Mouse (Mus musculus) left cerebral cortex, postnatal 25 days (tissue): ENCODE results near the gene Aipl1. TPM values are rescaled to one million over a fixed set of nuclear protein-coding genes. Genes with fewer than 3 reads are reported as not detected.

Source experiments
- DNase-seq, 2 experiments: peaks; one replicate each; pipeline ENCODE4 v3.0.0; 2022; ENCODE audit warnings: low spot score in 2 of 2, mixed read lengths in 1 of 2
- intact Hi-C: fragments of 180-260 bp; cut with DNase I; formaldehyde crosslinking; loops from one replicate; pipeline ENCODE4 v1.15.1; 2025
- total RNA-seq, 2 experiments: library from RNA; stranded (reverse); gene quantifications; 2 replicates each; pipeline ENCODE4 v1.2.3; 2021

Aipl1 gene
- total RNA-seq, 2 experiments from 2014 or later = 0.14 TPM; not detected in 1

DNA sequence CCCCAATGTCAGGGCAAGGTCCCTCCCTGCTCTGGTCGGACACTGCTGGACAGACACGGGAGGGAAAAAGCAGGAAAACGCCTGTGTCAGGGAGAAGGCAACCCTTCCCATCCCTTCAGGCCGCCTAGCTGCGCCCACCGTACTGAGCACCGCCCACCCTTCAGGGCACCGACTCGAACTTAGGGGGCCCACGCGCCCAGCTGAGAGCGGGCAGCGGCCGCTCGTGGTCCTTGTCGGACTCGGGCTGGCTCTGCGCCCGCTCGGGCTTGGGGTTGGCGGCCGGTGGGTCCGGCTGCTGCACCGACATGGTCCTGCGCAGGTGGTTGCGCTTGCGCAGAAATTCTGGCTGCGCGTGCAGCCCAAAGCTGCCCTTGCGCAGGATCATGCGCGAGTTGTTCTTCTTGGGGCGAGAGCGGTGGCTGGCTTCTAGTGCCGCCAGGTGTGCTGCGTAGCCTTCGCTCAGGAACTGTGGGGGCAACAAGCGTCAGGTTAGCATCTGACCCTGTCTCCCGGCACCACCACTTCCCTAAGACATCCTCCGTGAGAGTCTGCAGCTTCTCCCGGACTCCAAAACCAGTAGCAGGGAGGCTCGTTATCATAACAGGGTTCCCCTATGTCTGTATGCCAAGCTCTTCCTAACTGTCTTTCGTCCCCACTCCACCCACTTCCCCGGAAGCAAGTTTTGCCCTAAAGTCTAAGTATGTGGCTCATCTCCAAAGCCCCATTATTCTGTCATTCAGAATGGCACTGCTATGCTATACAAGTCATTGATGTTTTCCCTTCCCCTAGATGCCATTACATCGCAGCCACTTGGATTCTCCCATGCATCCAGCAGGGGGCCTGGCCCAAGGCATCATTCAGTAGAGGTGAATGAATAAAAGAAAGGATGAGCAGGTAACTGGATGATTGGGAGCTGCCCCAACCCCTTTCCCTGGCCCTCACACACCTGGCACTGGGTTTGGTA, 13.9 kb upstream of the Aipl1 start:
- peak; percentile 66 to 76 for DNase-seq
- intact Hi-C loops = loop anchor here (2.0 kb wide), 1 partner anchor 86 kb away; no protein-coding TSS in a partner anchor

DNA sequence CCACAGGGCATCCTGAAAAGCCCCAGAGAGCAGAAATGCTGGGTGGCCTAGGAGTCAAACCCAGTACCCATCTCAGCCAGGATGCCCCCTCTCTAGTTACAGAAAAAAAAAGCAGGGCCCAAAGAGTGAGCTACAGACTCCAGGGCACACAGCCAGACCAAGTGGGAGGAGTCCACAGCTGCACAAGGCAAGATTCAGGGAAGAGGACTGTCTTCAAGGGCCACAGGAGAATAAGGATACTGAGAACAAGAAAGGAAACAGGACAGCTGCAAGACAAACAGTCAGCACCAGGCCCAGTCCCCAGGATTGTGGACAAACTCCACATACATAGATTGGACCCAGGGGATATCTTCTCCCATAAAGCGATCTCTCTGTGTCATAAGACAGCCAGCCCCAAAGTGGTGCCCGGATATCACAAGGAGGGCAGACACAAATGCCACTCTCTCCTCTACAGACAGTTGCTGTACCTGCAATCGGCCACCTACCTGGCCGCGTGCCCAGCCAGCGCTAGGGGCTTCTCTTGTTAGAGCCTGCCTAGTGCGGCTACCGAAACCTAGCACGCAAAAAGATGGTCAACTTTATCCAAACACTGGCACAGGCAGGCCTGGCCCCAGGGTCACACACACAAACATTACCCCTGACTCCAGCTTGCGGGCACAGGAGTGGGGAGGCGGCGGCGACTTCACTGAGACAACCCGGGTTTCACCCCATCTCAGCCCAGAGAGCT, 13.0 kb upstream of the Aipl1 start:
- no peak for DNase-seq
- intact Hi-C loops = loop anchor here (2.0 kb wide), 1 partner anchor 86 kb away; no protein-coding TSS in a partner anchor

DNA sequence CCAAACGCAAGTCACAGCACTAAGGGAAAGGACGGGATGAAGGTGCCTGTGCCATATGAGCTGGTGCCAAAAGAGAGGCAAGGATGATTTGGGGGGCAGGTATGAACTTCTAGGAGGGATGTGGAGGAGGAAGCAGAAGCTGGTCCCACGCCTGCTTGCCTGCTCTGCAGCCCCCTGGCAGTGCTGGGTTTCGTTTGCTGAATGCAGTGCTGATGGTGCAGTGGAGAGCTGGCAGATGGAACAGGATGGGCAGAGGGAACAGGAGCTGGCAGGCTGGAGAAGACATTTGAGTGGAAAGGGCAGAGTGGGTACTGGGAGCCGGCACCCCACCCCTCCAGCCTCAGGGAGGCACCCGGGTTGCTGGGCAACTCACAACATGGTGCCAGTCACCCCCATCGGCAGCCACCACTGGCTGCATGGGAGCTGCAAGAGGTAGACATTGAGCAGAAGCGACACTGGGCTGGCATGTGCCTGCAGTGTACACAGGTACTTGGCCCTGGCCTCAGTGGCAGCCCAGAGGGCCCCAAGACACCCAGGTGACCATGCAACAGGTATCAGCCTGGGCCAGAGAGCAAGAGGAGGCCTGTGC, 12.0 kb upstream of the Aipl1 start:
- no peak for DNase-seq
- intact Hi-C loops = no loop called here

DNA sequence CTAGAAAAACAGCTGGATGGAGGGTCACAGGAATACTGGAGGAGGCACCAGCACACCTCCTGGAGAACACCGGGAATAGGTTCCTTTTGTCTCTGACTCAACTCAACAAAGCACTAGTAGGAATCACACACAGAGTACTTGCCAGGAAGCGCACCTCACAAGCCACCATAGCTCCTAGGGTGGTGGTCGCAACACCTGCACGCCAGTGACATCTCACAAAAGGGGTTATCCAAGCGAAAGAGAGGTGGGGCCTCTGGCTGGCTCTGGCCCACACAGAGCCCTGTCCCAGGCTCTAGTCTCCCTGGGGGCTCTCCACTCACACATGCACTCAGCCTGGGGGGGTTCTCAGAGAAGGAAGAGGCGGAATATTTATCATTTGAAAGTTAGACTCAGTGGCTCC, 11.4 kb upstream of the Aipl1 start:
- intact Hi-C loops = no loop called here
- no peak for DNase-seq

DNA sequence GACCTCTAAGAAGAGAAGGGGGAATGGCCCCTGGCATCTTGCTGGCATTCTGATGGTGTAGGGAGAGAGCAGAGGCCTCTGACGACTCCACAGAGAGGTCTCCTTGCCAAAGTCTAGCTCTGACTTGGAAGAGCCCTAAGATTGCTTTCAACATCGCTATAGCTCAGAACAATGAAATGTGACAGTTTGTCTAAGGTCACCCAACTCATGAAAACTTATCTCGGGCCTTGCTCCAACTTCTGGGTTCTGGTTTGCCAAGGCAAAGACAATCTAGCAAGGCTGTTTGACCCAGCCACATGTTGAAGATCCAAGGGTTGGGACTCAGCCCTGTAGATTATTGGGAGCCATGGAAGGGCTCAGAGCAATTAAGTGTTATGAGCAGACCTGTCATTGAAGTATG, 6.9 kb upstream of the Aipl1 start:
- intact Hi-C loops = no loop called here

DNA sequence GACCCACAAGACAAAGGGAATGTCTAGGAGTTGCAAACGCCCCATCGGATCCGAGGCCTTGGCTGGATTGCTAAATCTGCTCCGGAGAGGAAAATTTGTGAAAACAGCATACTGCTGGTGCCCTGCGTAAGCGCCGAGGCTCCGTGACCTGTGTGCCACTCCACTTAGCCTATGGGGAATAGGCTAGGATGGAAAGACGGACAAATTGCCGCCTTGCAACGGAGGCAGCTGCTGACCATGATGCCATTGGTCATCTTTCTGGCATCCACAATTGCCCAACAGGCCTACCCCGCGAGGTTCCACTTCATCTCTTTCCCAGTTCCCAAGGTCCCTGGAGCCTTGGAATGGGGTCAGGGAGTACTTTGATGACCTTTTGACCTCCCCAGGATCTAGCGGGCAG, 5.3 kb upstream of the Aipl1 start:
- DNase-seq = no peak
- intact Hi-C loops = no loop called here

More for the DNA sequence above, 6.9 kb upstream of the Aipl1 start:
- no peak for DNase-seq

DNA sequence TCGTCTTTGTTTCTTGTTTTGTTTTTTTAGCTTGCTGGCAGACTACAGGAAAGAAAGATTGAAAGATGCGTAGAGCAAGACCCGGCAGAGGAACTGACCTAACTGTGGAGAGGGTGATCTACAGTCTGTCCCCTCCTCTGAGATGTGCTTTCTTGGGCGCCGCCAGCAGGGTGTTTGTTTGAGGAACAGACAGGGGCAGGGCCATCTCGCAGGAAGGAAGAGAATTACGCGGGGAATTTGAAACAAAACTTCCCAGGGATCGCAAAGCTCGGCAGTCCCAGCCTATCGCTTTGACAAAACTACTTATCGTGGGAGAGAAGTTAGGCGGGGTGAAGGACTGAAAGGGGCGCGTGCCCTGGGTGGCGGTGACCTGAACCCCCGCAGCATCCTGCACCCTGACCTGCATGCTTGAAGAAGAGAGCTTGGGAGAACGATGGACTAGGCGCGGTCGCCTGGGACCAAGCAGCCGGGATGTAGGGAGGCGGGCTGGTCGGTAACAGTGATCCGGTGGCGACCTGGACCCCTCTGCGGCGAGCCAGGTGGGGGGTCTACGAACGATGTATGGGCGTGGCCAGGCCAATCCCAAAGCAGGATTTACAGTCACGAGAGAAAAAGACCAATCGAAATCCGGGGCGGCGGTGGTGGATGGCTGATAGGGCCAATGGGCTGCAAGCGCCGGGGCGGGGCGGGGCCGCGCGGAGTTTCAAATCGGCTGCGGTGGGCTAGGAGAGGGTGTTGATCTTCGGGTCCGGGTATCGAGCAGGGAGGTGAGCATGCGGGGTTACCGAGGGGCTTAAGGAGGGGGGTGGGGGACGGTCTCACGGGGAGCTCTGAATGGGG, 4.7 kb upstream of the Aipl1 start, which contains the start of gene Pimreg:
Pimreg (plus strand) TSS at position 265 of the 840 bp plus-strand sequence.
- intact Hi-C loops = no loop called here
- DNase-seq = peak; percentile 82 to 87

DNA sequence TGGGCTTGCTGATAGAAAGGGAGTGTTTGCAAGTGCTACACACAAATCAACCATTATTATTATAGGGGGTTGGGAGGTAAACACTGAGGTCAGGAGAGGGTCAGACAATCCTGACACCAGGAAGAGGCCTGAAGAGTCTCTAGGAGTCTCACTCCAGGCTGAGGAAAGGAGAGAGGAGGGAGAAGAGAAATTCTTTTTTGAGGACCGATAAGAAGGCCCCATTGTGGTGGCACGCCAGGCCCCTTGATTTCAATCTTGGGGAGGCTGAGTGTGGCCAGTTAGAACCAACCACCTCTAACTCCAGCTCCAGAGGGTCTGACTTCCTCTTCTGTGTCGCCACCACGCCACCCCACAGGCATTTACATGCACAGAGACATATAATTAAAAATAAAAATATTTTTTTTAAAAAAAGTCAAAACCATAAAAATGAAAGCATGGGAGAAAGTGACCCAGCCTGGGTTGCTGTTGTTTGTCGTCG, 4.0 kb upstream of the Aipl1 start:
- intact Hi-C loops = no loop called here
- no peak for DNase-seq

DNA sequence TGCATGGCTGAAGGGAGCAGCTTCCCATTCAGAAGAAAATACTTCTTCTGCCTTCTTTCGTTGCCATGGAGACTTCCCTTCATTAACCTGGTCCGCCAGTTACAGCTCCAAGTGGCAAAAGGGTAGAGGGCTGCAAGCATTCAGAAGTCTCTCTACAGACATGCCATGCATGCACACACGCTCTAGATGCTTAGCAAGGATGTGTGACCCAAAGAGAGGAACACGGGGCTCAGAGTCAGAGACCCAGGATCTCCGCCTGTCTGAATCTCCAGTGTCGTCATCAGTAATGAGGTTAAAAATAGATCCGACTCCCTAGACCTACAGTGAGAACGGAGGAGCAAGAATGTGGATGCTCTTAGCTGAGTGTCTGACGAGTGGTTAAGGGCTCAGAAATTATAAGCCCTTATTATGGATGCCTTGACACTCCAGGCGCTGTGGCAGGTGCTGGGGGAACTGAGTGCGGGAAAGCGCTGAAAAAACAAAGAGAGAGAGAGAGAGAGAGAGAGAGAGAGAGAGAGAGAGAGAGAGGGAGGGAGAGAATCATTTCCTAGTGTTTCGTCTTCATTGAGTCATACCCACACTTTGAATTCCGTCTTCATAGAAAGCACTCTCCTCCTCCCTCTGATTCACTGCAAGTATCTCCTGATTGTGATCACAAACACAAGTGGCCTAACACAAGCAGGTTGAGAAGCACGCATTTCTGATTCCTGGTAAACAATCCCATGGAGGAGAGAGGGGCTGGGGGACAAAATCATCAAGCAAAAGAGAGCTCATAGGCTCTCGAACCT, 2.5 kb upstream of the Aipl1 start:
- intact Hi-C loops = loop anchor here (2.0 kb wide), 1 partner anchor 695 kb away; no protein-coding TSS in a partner anchor
- peak in 1 of 2 experiments; percentile 44 for DNase-seq

DNA sequence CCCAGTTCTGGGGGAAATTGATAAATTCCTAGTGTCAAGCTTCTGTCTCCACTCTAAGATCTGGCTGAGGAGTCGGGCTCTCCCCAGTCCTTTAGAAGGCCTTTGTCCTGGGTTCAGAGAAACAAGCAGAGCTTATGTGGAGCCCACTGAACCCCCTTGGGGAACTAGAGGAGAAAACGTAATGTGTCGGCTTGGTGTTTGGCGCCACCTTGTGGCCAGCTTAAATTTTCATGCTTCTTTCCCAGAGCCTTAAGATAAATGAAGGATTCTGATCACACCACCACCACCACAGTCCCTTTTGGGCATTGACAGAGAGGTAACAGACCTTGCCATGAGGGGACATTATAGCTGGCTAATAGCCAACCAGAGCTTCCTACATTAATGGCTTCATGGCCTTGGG, 687 bp upstream of the Aipl1 start:
- intact Hi-C loops = loop anchor here (2.0 kb wide), 1 partner anchor 693 kb away; no protein-coding TSS in a partner anchor

DNA sequence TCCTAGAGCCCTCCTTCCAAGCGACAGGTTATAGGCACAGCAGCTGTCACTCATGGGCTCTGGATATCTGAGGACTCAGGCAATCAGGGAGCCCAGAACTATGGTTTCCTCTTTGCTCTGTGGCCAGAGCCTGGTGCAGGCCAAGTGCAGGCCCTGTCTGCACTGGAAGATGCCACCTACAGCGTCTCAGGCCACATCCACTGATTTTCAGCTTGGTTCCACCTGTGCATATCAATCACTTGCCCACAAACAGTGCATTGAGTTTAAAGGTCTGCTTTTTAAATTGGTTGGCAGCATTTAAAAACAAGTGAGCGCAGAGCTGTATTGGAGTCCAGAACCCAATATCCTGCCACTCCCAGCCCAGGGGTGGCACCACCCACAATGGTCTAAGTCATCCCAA, 4.7 kb downstream of the Aipl1 start:
- DNase-seq = no peak
- intact Hi-C loops = no loop called here

More for the DNA sequence above, 687 bp upstream of the Aipl1 start:
- peak; percentile 82 for DNase-seq

DNA sequence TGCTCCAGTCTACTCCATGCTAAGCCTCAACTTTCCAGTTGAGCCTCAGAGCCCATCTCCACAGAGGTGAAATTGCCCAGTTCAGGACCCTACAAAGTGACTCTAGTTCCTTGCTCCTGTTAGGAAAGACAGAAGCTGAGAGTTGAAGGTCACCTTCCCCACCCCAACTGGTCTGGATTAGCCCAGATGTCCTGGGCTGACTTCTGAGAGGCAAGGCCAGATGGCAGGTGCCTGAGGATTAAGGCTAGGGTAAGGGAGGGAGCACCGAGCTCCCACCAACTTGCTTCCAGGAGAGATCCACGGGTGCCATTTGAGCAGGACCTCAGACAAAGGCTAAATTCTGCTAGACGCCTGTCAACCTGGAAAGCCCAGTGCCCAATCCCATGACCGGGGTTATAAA, 5.2 kb downstream of the Aipl1 start:
- DNase-seq = no peak
- intact Hi-C loops = no loop called here

DNA sequence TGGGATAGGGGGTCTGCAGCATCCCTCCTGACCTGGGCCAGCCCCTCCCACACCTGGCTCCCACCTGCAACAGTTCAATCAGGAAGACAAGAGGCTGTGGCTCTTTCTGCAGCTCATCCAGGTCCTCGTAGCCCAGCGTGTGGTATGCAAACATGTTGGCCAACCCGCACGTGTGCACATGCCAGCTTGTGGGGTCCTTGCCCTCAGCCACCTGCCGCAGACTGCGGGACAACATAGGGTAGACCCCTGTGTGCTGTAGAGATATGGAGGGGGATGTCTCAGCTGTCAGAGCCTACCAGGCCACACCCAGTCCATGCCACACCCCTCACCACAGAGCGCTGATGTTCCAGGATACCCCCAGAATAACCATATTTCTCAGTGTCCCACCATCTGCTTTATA, 6.0 kb downstream of the Aipl1 start:
- no peak for DNase-seq
- intact Hi-C loops = no loop called here

DNA sequence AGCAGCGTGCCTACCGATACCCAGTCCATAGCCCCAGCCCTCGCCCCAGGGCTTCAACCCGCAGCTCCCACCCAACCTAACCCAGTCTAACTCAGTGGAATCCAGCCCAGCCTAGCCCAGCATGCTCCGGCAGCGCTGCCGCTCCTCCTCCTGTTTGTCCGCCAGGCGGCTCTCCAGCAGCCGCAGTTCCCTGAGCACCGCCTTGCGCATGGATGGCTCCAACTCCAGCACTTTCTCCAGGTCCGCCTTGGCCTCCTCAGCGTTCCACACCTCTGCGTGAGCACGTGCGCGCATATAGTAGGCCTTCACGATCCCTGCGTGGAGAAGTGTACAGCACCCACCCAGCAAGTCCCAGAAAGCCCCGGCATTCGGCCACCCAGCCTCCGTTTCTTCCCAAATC, 8.2 kb downstream of the Aipl1 start:
- DNase-seq = peak in 1 of 2 experiments; percentile 65
- intact Hi-C loops = loop anchor here (10.0 kb wide), 2 partner anchors 184 to 554 kb away; no protein-coding TSS in a partner anchor

DNA sequence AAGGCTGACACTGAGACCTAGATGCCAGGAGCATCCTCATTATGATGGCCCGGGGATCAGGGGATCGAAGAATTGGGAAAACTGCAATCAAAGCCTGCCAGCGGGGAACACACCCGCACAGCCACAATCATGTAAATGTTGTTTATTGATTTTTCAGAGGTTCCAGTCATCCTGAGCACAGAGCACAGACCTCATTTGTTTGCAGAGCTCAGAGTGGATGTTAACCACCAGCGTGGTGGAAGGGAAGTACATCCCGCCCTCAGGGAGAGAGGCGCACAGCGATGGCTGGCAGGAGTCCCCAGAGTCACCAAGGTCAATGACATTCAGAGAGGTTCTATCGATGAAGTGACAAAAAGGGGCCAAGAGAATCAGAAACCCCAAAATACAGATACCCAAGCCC, 9.5 kb downstream of the Aipl1 start:
- no peak for DNase-seq
- intact Hi-C loops = loop anchor here (10.0 kb wide), 2 partner anchors 183 to 553 kb away; no protein-coding TSS in a partner anchor

DNA sequence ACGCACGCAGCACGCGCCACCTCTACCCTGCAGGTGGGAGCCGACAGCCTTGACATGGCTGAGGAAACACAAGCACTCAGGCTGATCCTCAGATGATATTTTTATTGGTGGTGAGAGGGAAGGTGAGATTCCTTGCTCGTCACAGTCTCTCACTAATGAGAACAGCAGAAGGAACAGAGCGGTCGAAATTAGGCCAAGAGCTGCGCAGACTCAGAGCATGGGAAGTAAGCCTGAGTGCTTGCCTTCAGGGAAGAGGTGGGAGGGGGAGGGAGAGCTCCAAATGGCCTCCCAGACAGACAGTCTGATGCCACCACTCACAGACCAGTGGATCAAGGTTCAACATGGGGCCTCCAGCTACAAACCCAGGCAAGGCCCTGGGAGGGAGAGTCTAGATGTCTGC, 10.8 kb downstream of the Aipl1 start:
- intact Hi-C loops = loop anchor here (10.0 kb wide), 2 partner anchors 182 to 552 kb away; no protein-coding TSS in a partner anchor
- DNase-seq = no peak

DNA sequence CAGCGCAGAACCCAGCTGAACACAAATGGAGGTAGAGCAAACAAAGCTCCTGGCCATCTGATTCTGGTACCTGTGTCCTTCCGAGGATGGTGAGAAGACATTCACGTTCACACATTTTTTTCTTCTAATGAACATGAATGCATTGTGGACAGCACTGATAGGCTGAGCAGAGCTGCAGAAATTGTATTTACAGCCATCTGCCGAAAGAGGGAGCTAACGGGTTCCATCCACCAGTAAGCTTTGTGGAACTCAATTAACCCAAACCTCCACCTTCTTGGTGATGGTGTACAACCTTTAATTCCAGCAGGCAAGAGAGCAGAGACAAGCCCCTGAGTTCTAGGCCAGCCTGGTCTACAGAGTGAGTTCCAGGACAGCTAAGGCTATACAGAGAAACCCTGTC, 11.5 kb downstream of the Aipl1 start:
- no peak for DNase-seq
- intact Hi-C loops = loop anchor here (10.0 kb wide), 2 partner anchors 181 to 551 kb away; no protein-coding TSS in a partner anchor
